Mouse (Mus musculus): ENCODE measurements around the gene Gpc1. TPM values are rescaled to one million over a fixed set of nuclear protein-coding genes. Genes with fewer than 3 reads are reported as not detected.

Gpc1 gene
- total and polyA plus RNA-seq, 2 experiments from 2014 or later: 52.8 to 173 TPM

GRCm38 (mm10) chr1:92877431-92877978 lies 46.1 kb downstream of the Gpc1 start:
- WGBS: 69% methylated on average over 12 of the region's 12 CpGs
- no peaks in the 10 kb centered on the region for H3K9me3 ChIP-seq (ENCODE audit: low read length)
- H3K4me1 ChIP-seq (ENCODE audit: insufficient read depth): 0 out of 2 replicates have a peak, but pooled peaks cover 3% of the 10 kb centered on the region
- H3K36me3 ChIP-seq (ENCODE audit: insufficient read depth): no peaks in the 10 kb centered on the region
- no peak overlapping the region for H3K4me2 ChIP-seq (ENCODE audit: low read depth)
- H3K27me3 ChIP-seq (ENCODE audit: insufficient read depth, low read length): no peaks in the 10 kb centered on the region
- H3K4me3 ChIP-seq (ENCODE audit: low read depth, low read length): no peak overlapping the region
- no peak for TF ChIP-seq CTCF (IDR thresholded peaks at IDR 0.05; ENCODE audit: low read depth)
- H3K27ac ChIP-seq (ENCODE audit: low read depth, low read length): no peak overlapping the region
- no peak overlapping the region for H3K9ac ChIP-seq
- no peak for ATAC-seq
- no peak for DNase-seq

DNA sequence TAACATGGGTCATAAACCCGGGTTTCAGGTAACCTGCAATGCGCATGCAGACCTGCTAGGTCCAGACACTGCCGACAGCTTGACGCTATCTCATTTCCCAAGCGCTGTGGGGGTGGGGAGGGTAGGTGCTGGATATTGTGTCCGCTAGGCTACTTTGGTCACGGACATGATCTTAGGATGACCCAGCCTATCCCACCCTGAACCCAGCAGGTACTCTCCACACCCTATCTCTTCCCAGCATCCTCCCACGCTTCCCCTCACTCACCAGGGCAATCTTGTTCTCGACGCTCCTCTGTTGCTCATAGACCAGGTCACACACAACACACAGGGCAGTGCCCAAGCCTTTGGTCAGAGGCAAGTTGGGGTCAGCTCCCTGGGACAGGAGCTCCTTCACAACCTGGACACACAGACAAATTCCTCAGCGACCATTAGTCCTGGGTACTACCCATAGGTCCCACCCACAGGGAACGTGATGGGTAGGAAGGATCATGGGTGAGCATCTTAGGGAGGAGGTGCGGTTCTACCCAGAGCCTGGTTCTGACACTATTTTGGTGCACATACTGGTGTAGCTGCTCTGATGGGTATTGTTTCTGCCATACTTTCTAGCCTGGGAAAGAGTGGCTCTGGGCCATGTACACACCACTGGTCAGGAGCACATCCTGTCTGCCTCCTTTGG lies 46.8 kb downstream of the Gpc1 start:
- WGBS: 89% methylated on average over 13 of the region's 13 CpGs
- 0 out of 2 replicates have a peak, but pooled peaks cover 3% of the 10 kb centered on the region for H3K4me1 ChIP-seq (ENCODE audit: insufficient read depth)
- H3K9ac ChIP-seq: no peak overlapping the region
- no peaks in the 10 kb centered on the region for H3K9me3 ChIP-seq (ENCODE audit: low read length)
- ATAC-seq: no peak
- no peak overlapping the region for H3K27ac ChIP-seq (ENCODE audit: low read depth, low read length)
- no peak overlapping the region for H3K4me3 ChIP-seq (ENCODE audit: low read depth, low read length)
- no peak overlapping the region for H3K4me2 ChIP-seq (ENCODE audit: low read depth)
- DNase-seq: no peak
- no peaks in the 10 kb centered on the region for H3K36me3 ChIP-seq (ENCODE audit: insufficient read depth)
- TF ChIP-seq CTCF (IDR thresholded peaks at IDR 0.05; ENCODE audit: low read depth): no peak
- H3K27me3 ChIP-seq (ENCODE audit: insufficient read depth, low read length): no peaks in the 10 kb centered on the region

- Histone ChIP-seq H3K9ac (no peak overlapping the region), H3K36me3 (ENCODE audit: insufficient read depth) (no peaks in the 10 kb centered on the region), H3K4me2 (ENCODE audit: low read depth) (no peak overlapping the region), H3K4me1 (ENCODE audit: insufficient read depth) (0 out of 2 replicates have a peak, but pooled peaks cover 3% of the 10 kb centered on the region), H3K9me3 (ENCODE audit: low read length) (no peaks in the 10 kb centered on the region), H3K27ac (ENCODE audit: low read depth, low read length) (no peak overlapping the region), H3K27me3 (ENCODE audit: insufficient read depth, low read length) (no peaks in the 10 kb centered on the region), H3K4me3 (ENCODE audit: low read depth, low read length) (no peak overlapping the region)
- no peak for TF ChIP-seq CTCF (IDR thresholded peaks at IDR 0.05; ENCODE audit: low read depth)
- peak; percentile 64 for DNase-seq
- WGBS: 59% methylated on average over 12 of the region's 12 CpGs
- peak; percentile 85 for ATAC-seq
These were observed 47.8 kb downstream of the Gpc1 start for GRCm38 (mm10) chr1:92879266-92879665.

DNA sequence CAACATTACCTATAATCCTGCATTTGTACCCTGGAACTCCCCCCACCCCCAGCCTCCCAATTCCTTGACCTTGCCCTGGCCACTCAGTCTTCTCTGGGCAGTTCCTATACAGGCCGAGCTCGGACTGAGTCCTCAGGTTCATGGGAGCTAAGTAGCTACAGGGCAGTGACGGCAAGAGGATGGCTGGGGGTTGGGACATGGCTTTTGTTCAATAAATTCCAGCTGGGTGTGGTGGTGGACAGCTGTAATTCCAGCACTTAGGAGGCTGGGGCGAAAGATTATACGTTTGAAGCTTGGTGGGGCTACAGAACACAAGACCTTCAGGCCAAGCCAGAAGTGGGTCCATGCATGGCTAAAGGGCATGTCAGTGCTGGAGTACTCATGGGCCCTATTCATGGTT lies 48.7 kb downstream of the Gpc1 start:
- Histone ChIP-seq H3K27ac (ENCODE audit: low read depth, low read length) (no peak overlapping the region), H3K27me3 (ENCODE audit: insufficient read depth, low read length) (no peaks in the 10 kb centered on the region), H3K4me1 (ENCODE audit: insufficient read depth) (0 out of 2 replicates have a peak, but pooled peaks cover 3% of the 10 kb centered on the region), H3K9ac (no peak overlapping the region), H3K36me3 (ENCODE audit: insufficient read depth) (no peaks in the 10 kb centered on the region), H3K4me3 (ENCODE audit: low read depth, low read length) (no peak overlapping the region), H3K4me2 (ENCODE audit: low read depth) (no peak overlapping the region), H3K9me3 (ENCODE audit: low read length) (no peaks in the 10 kb centered on the region)
- whole genome bisulfite sequencing: 82% methylated on average over 5 of the region's 5 CpGs
- no peak for TF ChIP-seq CTCF (IDR thresholded peaks at IDR 0.05; ENCODE audit: low read depth)
- no peak for DNase-seq
- ATAC-seq: no peak

GRCm38 (mm10) chr1:92881982-92882381 lies 50.5 kb downstream of the Gpc1 start:
- Histone ChIP-seq H3K36me3 (ENCODE audit: insufficient read depth) (no peaks in the 10 kb centered on the region), H3K4me2 (ENCODE audit: low read depth) (no peak overlapping the region), H3K4me1 (ENCODE audit: insufficient read depth) (0 out of 2 replicates have a peak, but pooled peaks cover 3% of the 10 kb centered on the region), H3K9ac (no peak overlapping the region), H3K4me3 (ENCODE audit: low read depth, low read length) (no peak overlapping the region), H3K27ac (ENCODE audit: low read depth, low read length) (no peak overlapping the region), H3K9me3 (ENCODE audit: low read length) (no peaks in the 10 kb centered on the region), H3K27me3 (ENCODE audit: insufficient read depth, low read length) (no peaks in the 10 kb centered on the region)
- DNase-seq (no peak), ATAC-seq (no peak)
- no peak for TF ChIP-seq CTCF (IDR thresholded peaks at IDR 0.05; ENCODE audit: low read depth)
- 85% methylated on average over 6 of the region's 6 CpGs for WGBS

- Histone ChIP-seq H3K27me3 (ENCODE audit: insufficient read depth, low read length) (no peaks in the 10 kb centered on the region), H3K9ac (no peak overlapping the region), H3K4me1 (ENCODE audit: insufficient read depth) (no peaks in the 10 kb centered on the region), H3K27ac (ENCODE audit: low read depth, low read length) (no peak overlapping the region), H3K4me3 (ENCODE audit: low read depth, low read length) (no peak overlapping the region), H3K9me3 (ENCODE audit: low read length) (no peaks in the 10 kb centered on the region), H3K4me2 (ENCODE audit: low read depth) (no peak overlapping the region), H3K36me3 (ENCODE audit: insufficient read depth) (no peaks in the 10 kb centered on the region)
- no peak for DNase-seq
- 71% methylated on average over 7 of the region's 7 CpGs for WGBS
- no peak for TF ChIP-seq CTCF (IDR thresholded peaks at IDR 0.05; ENCODE audit: low read depth)
- ATAC-seq: no peak
These were observed 57.6 kb downstream of the Gpc1 start for GRCm38 (mm10) chr1:92888901-92889655.

- Histone ChIP-seq H3K4me1 (ENCODE audit: insufficient read depth) (no peaks in the 10 kb centered on the region), H3K4me3 (ENCODE audit: low read depth, low read length) (no peak overlapping the region), H3K9me3 (ENCODE audit: low read length) (no peaks in the 10 kb centered on the region), H3K4me2 (ENCODE audit: low read depth) (no peak overlapping the region), H3K27me3 (ENCODE audit: insufficient read depth, low read length) (no peaks in the 10 kb centered on the region), H3K27ac (ENCODE audit: low read depth, low read length) (no peak overlapping the region), H3K36me3 (ENCODE audit: insufficient read depth) (no peaks in the 10 kb centered on the region), H3K9ac (no peak overlapping the region)
- TF ChIP-seq CTCF (IDR thresholded peaks at IDR 0.05; ENCODE audit: low read depth): no peak
- 60% methylated on average over 3 of the region's 3 CpGs for WGBS
- DNase-seq (peak; percentile 35), ATAC-seq (peak; percentile 56; the same call in 1 of the 2 replicates)
These were observed 61.3 kb downstream of the Gpc1 start for GRCm38 (mm10) chr1:92892791-92893190.

Measured in forebrain, postnatal 0 days (tissue).